Mouse (Mus musculus) ovary, postnatal 10 days (tissue): ENCODE measurements around the gene Fam168a.
"Not testable (repeated sequence)": the region's sequence is repeated elsewhere in the genome, so short reads cannot be mapped to it uniquely, and the experiment has no call there.

Experiments
- DNase-seq: peaks from one replicate; pipeline ENCODE4 v3.0.0; 2022; ENCODE audit warnings: low spot score

The Fam168a gene

DNA sequence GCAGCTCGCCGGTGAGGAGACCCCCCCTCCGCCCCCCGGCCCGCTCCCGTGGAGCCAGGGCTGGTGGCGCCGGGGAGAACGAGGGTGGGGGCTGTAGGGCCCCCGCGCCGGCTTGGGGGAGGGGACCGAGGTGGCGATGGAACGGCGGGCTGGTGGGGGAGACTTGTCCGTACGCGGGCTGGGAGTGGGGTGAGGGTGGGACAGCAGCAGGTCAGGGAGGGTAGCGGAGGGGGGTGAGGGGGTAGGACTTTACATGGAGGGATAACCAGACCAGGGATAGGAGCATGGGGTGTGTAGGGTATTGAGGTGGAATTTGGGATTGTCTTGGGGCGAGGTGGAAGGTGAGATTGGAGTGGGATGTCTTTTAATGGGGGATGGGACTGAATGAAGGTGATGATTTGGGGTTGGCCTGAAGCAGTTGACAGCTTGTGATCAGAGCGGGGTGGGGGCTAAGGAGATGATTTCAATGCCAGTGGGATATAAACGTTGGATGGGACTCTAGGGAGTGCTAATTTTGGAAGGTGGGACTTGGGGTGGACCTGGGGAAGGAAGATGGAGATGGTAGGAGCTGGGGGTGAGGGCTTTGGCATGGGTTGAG, 547 bp downstream of the Fam168a start:
- DNase-seq: no peak

DNA sequence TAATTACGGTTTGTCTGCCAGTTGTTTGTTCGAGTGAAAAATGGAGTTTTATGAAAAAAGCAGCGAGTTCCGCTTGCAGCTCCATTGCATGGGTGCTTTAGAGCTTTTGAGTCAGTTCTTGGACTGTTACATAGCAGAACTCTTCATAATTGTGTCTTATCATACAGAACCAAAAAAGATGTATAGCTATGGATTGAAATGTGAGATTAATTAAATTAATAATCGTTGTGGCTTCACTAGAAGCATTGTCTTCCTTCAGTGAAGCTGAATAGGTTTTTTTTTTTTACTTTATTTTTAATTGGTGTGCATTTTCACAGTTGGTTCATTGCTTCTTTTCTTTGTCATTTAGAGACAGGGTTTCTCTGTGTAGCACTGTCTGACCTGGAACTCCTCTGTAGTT, 12.3 kb downstream of the Fam168a start:
- DNase-seq: no peak

DNA sequence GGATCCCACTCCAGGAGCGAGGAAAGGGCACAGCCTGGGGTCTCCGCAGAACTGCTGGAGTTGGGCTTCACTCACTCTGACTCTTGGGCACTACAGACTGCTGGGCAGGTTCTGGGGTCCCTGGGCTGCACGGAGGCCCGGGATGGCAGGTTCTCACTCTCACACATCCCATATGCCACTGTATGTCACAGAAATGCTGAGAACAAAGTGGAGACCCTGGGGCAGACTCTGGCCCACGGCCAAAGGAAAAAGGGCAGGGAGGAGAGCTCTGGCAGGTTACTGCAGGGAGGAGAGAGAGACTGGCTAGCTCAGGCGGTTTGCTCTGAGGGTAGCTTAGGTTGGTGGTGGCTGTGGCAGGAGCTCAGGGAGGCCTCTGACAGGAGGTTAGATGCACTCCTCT, 15.8 kb downstream of the Fam168a start:
- DNase-seq: no peak

DNA sequence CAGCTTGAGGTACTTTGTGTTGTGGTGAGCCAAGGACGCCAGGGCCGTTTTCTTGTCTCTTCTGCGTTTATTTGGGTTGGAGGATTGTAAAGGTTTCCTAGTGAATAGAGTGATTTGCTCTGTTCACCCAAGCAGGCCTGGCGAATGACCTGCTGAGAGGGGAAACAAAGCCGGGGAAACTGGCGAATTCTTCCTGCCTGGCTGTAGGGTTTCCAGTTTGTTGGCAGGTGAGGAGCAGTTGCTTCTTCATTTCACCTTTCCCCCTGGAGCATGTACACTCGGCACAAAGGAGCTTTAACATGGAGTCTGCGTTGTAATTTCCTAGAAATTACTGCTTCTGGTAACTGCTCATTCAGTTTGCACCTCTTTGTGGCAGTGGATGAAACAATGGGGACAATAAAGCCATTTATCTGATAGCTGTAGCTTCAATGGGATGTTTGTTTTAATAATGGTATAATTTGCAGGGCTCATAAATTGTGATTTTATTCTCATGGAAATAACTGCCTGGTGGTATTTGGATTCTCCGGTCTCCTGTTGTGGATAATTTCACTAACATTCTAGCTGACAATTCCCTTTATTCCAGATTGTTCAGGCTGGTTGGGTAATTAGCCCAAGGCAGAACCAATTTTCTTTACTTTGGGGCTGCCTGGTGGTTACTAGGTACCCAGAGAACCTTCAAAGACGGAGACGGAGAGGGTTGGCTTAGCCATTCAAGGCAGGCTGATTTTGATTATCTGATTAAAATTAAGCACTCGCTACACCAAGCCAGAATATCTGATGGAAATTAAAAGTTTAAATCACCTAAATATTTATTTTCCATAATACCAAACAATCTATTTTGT, 17.2 kb downstream of the Fam168a start:
- DNase-seq: no peak

DNA sequence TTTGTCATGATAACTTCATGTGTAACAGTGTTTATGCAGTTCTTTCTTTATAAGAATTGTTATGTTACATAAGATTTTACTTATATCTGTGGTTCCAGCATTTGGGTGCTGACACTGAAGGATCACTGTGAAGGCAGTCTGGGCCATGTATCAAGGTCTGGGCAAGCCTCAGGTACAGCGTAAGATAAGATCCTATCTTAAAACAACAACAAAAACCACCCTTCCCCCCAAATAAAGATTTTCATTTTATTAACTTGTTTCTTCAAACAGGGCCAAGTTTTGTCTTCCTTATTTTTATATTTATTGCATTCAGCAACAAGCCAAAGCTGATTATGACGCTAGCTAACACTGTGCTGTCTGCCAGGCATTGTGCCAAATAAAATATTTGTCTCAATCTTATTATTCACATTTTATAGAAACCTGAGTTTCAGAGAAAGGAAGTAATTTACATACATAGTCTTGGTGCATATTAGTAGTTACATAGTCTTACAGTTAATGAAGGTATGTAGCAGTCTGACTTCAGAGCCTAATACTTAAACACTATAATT, 21.2 kb downstream of the Fam168a start:
- DNase-seq: no peak

DNA sequence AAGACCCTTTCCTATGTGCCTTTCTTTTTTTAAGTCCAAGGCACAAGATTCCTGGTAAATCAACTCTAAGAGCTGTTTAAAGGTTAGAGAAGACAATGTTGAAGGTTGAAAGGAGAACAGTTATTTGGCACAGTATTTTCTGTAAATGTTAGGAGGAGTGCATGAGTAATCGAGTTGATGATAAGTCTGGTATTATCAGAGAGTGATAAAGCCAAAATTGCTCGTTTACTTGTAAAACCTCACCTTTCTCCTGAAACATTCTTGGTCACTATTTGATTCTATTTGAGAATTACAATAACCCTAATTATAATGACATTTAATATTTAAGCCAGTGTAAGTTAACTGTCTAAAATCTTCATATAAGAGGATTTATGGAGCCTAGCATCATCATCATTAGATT, 23.3 kb downstream of the Fam168a start:
- DNase-seq: no peak

DNA sequence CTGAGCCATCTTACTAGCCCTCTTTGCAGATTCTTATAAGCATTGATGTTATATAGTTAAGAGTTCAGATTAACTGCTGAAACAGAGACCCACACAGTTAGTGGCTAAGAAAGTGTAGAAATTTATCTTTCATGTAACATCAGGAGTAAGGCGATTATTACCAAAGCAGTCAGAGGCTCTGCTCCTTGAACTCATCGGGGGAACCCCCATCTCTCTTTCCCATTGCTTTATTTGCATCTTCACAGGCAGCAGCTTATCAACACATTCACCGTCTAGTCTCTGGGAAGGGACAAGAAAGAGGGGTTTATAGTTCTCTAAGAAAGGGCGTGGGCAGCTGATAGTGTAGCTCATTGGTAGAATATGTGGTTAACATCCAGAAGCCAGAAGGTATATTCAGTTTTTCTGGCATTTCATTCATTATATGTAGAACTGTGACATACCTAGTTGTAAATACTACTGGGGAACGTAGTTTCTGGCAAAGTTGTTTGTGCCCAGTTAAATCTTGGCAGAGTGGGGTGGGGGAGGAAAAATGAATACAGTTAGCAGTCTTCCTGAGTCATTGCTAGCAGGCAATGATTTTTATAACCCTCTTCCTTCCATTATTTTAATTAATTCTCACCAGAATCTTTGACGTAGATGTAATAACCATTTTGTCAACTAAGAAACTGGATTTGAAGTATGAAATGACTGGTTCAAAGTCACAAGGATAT, 26.1 kb downstream of the Fam168a start:
- DNase-seq: no peak

DNA sequence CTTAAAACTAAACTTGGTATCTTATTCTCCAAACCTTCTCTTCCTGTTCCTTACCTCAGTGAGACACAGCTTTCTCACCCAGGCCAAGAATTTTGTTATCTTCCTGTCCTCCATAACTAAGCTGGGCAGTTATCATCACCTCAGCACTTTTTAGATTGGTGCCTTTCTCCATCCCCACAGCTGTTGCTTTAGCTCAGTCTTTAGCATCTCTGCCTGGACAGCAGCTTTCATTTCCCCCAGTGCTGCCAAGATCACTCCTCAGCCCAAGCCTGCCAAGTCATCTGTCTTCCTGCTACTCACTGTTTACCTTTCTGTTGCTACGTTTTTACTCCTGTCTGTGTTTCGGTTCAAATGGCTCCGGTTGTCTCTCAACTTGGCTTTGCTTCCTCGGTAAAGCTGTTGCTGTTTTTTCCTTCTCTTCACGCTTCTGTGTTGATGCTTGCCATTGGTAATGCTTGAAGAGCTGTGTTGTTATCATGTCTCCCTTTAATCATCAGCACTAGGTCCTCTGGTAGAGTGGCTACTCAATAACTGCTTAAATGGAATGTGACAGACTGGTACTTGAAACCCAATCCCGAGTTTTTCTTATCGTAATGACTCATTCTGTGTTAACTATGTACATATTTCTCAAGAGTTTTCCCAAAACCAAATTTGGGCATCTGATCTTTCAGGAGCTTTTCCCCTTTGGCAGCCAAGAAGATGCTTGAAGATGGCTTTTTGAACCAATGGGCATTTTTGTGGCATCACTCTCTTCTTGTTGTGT, 26.8 kb downstream of the Fam168a start:
- no peak for DNase-seq

DNA sequence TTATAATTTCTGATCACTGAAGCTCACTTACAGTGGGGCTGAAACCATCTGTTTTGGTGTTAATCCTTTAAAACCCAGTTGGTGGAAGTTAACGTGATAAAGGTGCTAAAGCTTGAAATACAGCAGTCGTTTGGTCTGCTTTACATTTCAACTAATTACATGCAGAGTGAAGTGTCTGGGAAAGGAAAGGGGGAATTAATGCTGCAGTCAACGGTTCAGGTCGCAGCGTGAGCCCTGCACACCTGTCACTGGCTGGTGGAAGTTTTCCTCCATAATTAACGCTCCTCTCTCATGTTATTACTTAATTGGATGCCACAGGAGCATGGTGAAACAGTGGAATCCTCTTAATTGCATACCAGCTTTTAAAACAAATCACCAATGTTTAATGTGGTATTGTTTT, 27.8 kb downstream of the Fam168a start:
- DNase-seq: no peak

DNA sequence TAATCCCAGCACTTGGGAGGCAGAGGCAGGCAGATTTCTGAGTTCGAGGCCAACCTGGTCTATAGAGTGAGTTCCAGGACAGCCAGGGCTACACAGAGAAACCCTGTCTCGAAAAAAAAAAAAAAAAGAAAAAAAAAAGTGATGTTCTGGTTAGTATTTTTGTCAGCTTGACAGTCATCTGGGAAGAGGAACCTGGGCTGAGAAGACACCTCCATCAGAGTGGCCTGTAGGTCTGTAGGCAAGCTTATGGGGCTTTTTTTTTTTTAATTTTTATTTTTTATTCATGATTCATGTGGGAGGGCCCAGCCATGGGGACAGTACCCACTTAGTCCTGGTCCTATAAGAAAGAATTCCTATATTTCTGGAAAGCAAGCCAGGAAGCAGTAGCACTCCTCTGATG, 28.5 kb downstream of the Fam168a start:
- not testable (repeated sequence) for DNase-seq

DNA sequence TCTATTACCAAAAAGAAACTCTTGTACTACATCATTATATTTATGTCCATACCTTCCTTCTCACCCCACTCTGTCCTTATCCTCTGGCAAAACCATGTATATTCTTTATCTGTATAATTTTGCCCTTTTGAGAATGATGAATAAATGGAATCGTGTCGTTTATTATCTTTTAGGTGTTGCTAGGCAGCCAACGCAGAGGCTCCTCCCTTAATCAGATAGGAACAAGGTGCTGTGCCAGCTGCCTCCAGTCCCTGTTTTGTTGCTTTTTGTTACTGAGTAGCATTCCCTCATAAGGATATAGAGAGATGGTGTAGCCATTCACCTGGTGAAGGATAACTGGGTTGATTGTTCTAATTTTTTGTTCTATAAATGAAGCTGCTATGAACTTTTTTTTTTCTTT, 29.7 kb downstream of the Fam168a start:
- DNase-seq: no peak

DNA sequence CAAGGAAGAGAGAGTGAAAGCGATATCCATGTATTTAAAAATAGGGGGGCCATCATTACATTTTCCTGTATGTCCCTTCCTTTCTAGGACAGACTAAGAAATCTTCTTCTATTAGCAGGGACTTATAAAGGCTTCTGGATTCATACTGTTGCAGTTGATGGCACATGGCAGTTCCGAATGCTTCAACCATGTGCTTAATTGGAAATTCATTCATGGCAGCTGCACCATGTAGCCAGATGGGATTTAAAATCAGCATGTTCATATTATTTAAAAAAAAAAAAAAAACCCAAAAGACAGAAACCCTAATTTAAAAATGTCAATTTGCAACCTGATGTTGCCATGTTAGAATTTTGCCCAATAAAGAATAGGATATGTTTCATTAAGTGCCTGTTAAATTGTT, 37.9 kb downstream of the Fam168a start:
- DNase-seq: no peak

DNA sequence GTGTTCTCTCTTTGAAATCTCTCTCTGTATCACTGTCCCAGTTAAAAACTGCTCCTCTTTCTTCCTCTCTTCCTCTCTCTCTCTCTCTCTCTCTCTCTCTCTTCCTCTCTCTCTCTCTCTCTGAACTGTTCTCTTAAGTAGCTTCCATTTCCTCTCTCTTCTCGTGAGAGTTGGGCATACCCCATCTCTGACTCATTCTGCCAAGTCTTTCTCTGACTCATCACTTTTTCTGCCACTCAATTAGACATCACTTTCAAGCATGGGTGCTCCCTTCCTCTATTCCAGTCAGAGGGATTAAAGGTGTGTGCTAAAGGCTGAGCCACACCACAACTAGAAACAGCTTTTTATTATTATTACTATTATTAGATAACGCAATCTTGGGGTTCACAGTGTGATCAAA, 43.7 kb downstream of the Fam168a start:
- no peak for DNase-seq

DNA sequence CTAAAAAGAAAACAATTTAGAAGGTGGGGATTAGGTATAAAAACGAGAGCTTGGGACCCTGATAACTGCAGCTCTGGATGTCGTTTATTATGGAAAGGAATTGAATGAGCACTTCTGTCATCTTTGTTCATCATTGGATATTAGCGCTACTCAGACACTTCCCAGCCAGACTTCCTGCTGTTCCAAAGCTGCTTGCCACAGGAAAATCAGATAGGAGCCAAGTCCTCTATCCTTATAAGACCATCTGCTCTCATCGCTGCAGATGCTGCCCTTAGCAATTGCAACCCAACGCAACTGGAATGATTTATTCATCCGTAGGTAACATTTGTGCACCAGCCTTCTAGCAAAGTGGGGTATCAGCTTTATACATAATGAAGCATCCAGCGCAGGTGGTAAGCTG, 52.3 kb downstream of the Fam168a start:
- DNase-seq: no peak

DNA sequence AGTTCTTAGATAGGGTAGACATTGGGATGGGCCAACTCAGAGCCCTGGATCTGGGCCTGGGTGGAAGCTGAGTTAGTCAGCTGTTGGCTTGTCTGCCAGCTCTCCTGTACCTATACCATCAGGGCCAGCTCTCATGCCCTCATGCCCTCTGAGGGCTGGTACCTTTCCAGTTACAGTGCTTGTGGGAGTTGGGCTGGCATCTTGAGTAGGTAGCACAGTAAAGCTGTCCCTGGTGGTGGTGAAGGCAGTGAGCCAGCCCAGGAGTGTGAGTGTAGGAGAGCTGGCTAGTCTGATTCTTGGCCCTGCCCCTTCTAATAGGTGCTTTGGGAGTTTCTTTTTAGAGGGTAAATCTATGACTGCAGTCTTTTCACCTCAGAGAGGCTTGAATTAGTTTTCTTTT, 56.3 kb downstream of the Fam168a start:
- no peak for DNase-seq

DNA sequence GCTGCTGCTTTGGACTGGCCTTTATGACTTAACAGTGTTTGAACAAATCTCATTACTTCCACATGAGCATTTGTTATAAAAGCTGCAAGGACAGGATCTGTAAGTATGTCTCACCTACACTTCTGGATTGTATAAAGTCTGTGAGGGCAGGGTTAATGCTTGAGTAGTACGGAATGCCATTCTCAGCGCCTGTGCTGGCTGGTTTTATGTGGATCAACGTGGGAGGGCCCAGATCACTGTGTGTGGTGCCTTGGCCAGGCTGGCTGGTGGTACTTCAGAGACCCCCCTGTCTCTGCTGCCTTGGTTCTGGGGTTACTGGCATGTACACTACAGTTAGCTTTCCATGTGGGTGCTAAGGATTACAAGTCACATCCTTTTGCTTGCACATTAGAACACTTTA, 61.1 kb downstream of the Fam168a start:
- DNase-seq: no peak

DNA sequence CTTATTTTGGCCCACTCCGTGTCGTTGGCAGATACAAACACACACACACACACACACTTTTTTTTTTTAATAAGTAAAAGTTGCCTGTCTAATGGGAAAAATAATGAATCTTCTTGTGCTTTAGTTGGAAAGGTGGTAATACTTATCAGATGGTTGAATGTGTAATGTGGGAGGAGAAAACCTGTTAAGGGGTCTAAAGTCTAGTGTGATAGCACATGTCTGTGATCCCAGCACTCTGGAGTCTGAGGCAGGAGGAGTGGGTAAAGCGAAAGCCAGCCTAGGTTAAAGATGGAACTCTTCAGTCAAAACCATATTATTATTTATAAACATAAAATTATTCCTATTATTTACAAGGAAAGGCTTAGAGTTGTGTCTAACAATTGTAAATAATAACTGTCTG, 61.6 kb downstream of the Fam168a start:
- no peak for DNase-seq

DNA sequence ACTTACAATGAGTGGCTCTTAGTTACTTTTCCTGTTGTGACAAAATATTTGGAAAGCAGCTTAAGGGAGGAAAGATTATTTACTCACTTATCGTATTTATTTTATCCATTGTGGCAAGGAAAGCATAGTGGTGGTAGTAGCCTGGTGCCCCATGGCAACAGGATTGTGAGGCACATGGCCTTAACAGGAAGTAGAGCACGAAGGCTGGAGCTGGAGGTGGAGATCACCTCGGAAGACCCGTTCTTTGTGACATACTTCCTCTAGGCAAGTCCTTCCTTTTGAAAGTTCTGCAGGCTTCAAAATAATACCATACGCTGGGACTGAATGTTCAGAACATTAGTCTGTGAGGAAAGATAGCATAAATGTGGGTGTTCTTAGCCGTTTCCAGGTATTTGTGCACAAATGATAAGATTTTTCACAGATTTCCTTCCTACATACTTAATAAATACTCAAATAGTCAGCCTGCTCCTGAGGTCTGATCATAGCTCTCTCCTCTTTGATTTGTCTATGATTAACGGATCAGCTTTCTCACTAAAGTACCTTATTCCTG, 63.2 kb downstream of the Fam168a start:
- DNase-seq: no peak

DNA sequence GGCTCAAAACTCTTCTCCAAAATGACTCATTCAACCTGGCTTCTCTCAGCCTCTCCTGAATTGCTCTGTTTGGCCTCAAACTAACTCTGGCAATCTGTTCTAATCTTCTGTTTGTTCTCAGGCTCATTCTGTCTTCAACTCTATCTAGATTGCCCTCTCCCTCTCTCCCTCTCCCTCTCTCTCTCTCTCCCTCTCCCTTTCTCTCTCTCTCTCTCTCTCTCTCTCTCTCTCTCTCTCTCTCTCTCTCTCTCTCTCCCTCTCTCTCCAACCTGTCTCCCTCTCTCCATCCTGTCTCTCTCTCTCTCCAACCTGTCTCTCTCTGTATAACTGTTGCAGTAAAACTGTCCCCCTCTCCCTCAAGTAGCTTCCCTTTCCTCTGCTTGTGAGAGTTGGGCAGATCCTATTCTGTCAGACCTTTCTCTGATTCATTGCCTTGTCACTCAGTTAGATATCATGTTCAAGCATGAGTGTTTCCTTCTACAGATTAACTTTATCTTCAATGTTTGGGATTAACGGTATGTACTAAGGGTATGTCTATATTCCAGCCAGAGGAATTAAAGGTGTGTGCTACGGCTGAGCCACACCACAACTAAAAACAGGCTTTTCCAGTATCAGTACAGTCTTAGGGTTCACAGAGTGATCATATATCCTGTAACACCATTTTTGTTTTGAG, 64.4 kb downstream of the Fam168a start:
- no peak for DNase-seq

DNA sequence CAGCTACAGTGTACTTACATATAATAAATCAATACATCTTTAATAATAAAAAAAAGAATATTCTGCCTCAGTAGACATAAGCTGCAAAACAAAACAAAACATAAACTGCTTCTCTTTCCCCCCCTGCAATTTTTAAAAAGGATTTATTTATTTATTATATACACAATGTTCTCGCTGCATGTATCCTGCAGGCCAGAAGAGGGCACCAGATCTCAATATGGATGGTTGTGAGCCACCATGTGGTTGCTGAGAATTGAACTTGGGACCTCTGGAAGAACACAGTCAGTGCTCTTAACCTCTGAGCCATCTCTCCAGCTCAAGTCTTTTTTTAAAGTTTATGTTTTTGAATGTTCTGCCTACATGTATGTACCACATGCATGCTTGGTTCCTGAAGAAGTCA, 67.8 kb downstream of the Fam168a start:
- DNase-seq: no peak

DNA sequence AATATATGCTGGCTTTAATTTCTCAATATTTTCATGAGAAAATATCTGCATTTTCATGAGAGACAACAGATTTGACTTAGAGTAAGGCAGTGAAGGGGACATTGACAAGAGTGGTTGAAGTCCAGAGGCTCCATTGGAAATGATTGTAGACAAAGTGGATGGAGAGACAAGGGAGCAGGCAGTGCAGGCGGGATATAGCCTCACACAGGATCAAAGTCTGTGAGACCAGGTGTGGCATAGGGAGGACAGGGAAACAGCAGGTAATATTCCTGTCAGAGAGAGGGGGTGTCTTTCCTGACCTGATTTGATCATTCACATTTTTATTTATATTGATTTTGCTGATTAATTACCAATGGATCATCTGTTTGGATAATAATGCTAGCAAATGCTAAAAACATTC, 69.4 kb downstream of the Fam168a start:
- DNase-seq: no peak
